Mouse (Mus musculus): ENCODE measurements around the gene Vtn.

Gene Vtn

GRCm38 (mm10) chr11:78497544-78498522 is 1.1 kb upstream of the Vtn start, which contains the start of gene Sarm1:
Gene Sarm1, minus strand, starts transcription at chr11:78497754.
- peak; percentile 95 for DNase-seq (ENCODE audit: inconsistent ontology term)

- no peak for DNase-seq (ENCODE audit: inconsistent ontology term)
These were observed 652 bp downstream of the Vtn start for GRCm38 (mm10) chr11:78499543-78499942.

- DNase-seq (ENCODE audit: inconsistent ontology term), result no peak
These were observed 1.8 kb downstream of the Vtn start for GRCm38 (mm10) chr11:78500623-78501202.

GRCm38 (mm10) chr11:78501529-78501928 is 2.6 kb downstream of the Vtn start:
- no peak for DNase-seq (ENCODE audit: inconsistent ontology term)

GRCm38 (mm10) chr11:78502909-78503650 is 4.2 kb downstream of the Vtn start, which contains the start of gene Sebox:
Gene Sebox, plus strand, starts transcription at chr11:78503447.
- DNase-seq (ENCODE audit: inconsistent ontology term), result no peak

GRCm38 (mm10) chr11:78505430-78505829 is 6.5 kb downstream of the Vtn start:
- DNase-seq (ENCODE audit: inconsistent ontology term), result no peak

GRCm38 (mm10) chr11:78509148-78509547 is 10.3 kb downstream of the Vtn start:
- DNase-seq (ENCODE audit: inconsistent ontology term), result no peak

GRCm38 (mm10) chr11:78512025-78512957 is 13.4 kb downstream of the Vtn start, which contains the start of the genes Tmem199 and Poldip2:
Gene Tmem199, minus strand, starts transcription at chr11:78512172.
Gene Poldip2, plus strand, starts transcription at chr11:78512193.
- DNase-seq (ENCODE audit: inconsistent ontology term), result peak; percentile 97

GRCm38 (mm10) chr11:78513106-78513790 is 14.4 kb downstream of the Vtn start:
- no peak for DNase-seq (ENCODE audit: inconsistent ontology term)

GRCm38 (mm10) chr11:78515549-78516325 is 16.8 kb downstream of the Vtn start:
- DNase-seq (ENCODE audit: inconsistent ontology term), result no peak

- no peak for DNase-seq (ENCODE audit: inconsistent ontology term)
These were observed 20.0 kb downstream of the Vtn start for GRCm38 (mm10) chr11:78518931-78519330.

- no peak for DNase-seq (ENCODE audit: inconsistent ontology term)
These were observed 23.0 kb downstream of the Vtn start for GRCm38 (mm10) chr11:78521880-78522279.

GRCm38 (mm10) chr11:78522481-78522997 is 23.6 kb downstream of the Vtn start:
- DNase-seq (ENCODE audit: inconsistent ontology term), result peak; percentile 73

- peak; percentile 63 for DNase-seq (ENCODE audit: inconsistent ontology term)
These were observed 24.5 kb downstream of the Vtn start for GRCm38 (mm10) chr11:78523241-78523955.

GRCm38 (mm10) chr11:78524838-78525237 is 25.9 kb downstream of the Vtn start:
- no peak for DNase-seq (ENCODE audit: inconsistent ontology term)

GRCm38 (mm10) chr11:78528714-78529113 is 29.8 kb downstream of the Vtn start:
- DNase-seq (ENCODE audit: inconsistent ontology term), result no peak

- no peak for DNase-seq (ENCODE audit: inconsistent ontology term)
These were observed 31.1 kb downstream of the Vtn start for GRCm38 (mm10) chr11:78530001-78530400.

- DNase-seq (ENCODE audit: inconsistent ontology term), result no peak
These were observed 32.2 kb downstream of the Vtn start for GRCm38 (mm10) chr11:78531046-78531445.
